Comparison of ENCODE assay signal across 8 mouse cellular contexts in the genomic region with DNA sequence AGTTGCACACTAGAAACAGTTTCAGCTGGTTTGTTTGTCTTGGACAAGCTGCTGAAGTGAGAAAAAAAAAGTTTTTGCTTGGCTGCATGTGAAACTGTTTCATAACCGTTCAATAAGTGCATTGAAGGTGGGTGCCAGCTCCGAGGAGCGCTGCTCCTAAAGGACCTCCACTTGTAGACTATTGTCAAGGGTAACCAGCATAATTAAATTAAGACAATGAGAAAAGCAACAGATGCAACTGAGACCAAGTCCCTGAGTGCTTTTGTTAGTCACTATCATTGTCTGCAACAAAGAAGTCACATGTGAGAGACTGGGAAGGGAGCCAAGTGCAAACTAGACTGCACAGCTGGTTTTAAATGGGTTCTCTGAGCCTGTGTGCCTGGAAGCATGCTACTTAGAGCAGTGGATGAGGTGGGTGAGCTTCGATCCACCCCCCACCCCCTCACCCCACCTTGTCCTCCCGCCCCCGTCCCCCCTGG.
DNase-seq lines count a peak whose midpoint lies in the region; ATAC-seq and TF ChIP-seq lines count a peak whose summit lies in the region.

No protein-coding gene starts in this region.

- WGBS in heart, embryonic 12.5 days, result 31% methylated on average over 6 of the region's 6 CpGs
- 21% methylated on average over 6 of the region's 6 CpGs for WGBS in kidney, postnatal 0 days
- WGBS in limb, embryonic 14.5 days, result 23% methylated on average over 6 of the region's 6 CpGs

- H3K9me3 ChIP-seq in heart, embryonic 12.5 days (replicated peaks), result no peaks in the 10 kb centered on the region
- no peaks in the 10 kb centered on the region for H3K9me3 ChIP-seq in kidney, postnatal 0 days (replicated peaks; ENCODE audit: low read length)
- no peaks in the 10 kb centered on the region for H3K9me3 ChIP-seq in limb, embryonic 14.5 days (ENCODE audit: control insufficient read depth, low read length)

- H3K27me3 ChIP-seq in heart, embryonic 12.5 days (replicated peaks), result no peaks in the 10 kb centered on the region
- no peaks in the 10 kb centered on the region for H3K27me3 ChIP-seq in kidney, postnatal 0 days (ENCODE audit: insufficient read depth, low read length)
- no peaks in the 10 kb centered on the region for H3K27me3 ChIP-seq in limb, embryonic 14.5 days (ENCODE audit: control insufficient read depth, insufficient read depth, low read length)

- no peak overlapping the region for H3K9ac ChIP-seq in heart, embryonic 12.5 days
- no peak overlapping the region for H3K9ac ChIP-seq in kidney, postnatal 0 days (ENCODE audit: low read depth, low read length)
- H3K9ac ChIP-seq in limb, embryonic 14.5 days (ENCODE audit: low read depth, low read length, severe bottlenecking), result no peak overlapping the region

- H3K36me3 ChIP-seq in heart, embryonic 12.5 days, result peaks cover 12% of the 10 kb centered on the region
- no peaks in the 10 kb centered on the region for H3K36me3 ChIP-seq in kidney, postnatal 0 days (ENCODE audit: insufficient read depth, low read length)
- peaks cover 5% of the 10 kb centered on the region for H3K36me3 ChIP-seq in limb, embryonic 14.5 days (ENCODE audit: control insufficient read depth, insufficient read depth, low read length)

- ATAC-seq in heart, embryonic 12.5 days (ENCODE audit: insufficient number of reproducible peaks, low FRiP score), result peak; percentile 77
- ATAC-seq in kidney, postnatal 0 days (replicated peaks; ENCODE audit: low FRiP score, low read depth), result no peak
- ATAC-seq in limb, embryonic 14.5 days (ENCODE audit: low FRiP score, low read depth), result peak; percentile 76

- TF ChIP-seq CTCF in kidney, postnatal 0 days (IDR thresholded peaks at IDR 0.05; ENCODE audit: low read depth), result no peak

- TF ChIP-seq POLR2A in limb, embryonic 14.5 days (IDR thresholded peaks at IDR 0.05; ENCODE audit: borderline replicate concordance, extremely low read depth, insufficient read depth, insufficient read length), result no peak

- no peak overlapping the region for H3K4me2 ChIP-seq in heart, embryonic 12.5 days
- H3K4me2 ChIP-seq in kidney, postnatal 0 days (ENCODE audit: low read length), result peak overlapping the region; percentile 16; the same call in 1 of the 2 replicates
- H3K4me2 ChIP-seq in limb, embryonic 14.5 days (replicated peaks; ENCODE audit: low read depth, low read length, severe bottlenecking), result peak overlapping the region; percentile 3; the same call in 1 of the 2 replicates

- peaks cover 14% of the 10 kb centered on the region for H3K4me1 ChIP-seq in heart, embryonic 12.5 days (replicated peaks)
- peaks cover 9% of the 10 kb centered on the region; the same call in 1 of the 2 replicates for H3K4me1 ChIP-seq in kidney, postnatal 0 days (replicated peaks; ENCODE audit: insufficient read depth, low read length)
- H3K4me1 ChIP-seq in limb, embryonic 14.5 days (ENCODE audit: control insufficient read depth, insufficient read depth, low read length), result peaks cover 9% of the 10 kb centered on the region

- no peak overlapping the region for H3K4me3 ChIP-seq in heart, embryonic 12.5 days
- no peak overlapping the region for H3K4me3 ChIP-seq in kidney, postnatal 0 days (replicated peaks; ENCODE audit: low read depth, low read length)
- no peak overlapping the region for H3K4me3 ChIP-seq in limb, embryonic 14.5 days (replicated peaks; ENCODE audit: low read length)

- H3K27ac ChIP-seq in heart, embryonic 12.5 days (ENCODE audit: poor library complexity, severe bottlenecking), result peak overlapping the region; percentile 61
- no peak overlapping the region for H3K27ac ChIP-seq in kidney, postnatal 0 days
- H3K27ac ChIP-seq in limb, embryonic 14.5 days (replicated peaks; ENCODE audit: low read depth, low read length), result peak overlapping the region; percentile 53; the same call in 1 of the 2 replicates

- DNase-seq in embryo, embryonic 11 days, result peak; percentile 31
- no peak for DNase-seq in embryo, embryonic 9.5 days (ENCODE audit: extremely low spot score)
- DNase-seq in fat pad, adult 2 months (ENCODE audit: extremely low read depth, low read depth, low spot score), result peak; percentile 4
- peak; percentile 82 for DNase-seq in kidney, postnatal 0 days (ENCODE audit: low spot score)
- DNase-seq in limb, embryonic 14.5 days (ENCODE audit: low spot score), result peak; percentile 87
- peak; percentile 97 for DNase-seq in retina, postnatal 1 day
- DNase-seq in liver, result no peak

Comparison
In these comparisons a context has a peak if more than half of its experiments do, and no peak if none do; other contexts are left out.
1. DNase-seq: peak in embryo, embryonic 11 days (single experiment), fat pad, adult 2 months (single experiment), kidney, postnatal 0 days (single experiment), limb, embryonic 14.5 days (single experiment) and retina, postnatal 1 day (single experiment); none in embryo, embryonic 9.5 days (single experiment) and liver (single experiment).